Mouse (Mus musculus): ENCODE measurements around the gene Ccdc121. TPM values are rescaled to one million over a fixed set of nuclear protein-coding genes. Genes with fewer than 3 reads are reported as not detected.

Ccdc121 gene
- polyA plus RNA-seq, 1 experiment from 2014 or later: not detected

- H3K27me3 ChIP-seq: no peaks in the 10 kb centered on the region
- ATAC-seq (peak; percentile 55), DNase-seq (ENCODE audit: low read depth, low spot score) (peak; percentile 93)
- in situ Hi-C loops (cut with MboI; ENCODE audit: low pct_unique_long_range_greater_than_20kb): loop anchor here (5.0 kb wide), 4 partner anchors 58 to 263 kb away; no protein-coding TSS in a partner anchor
- no peak for TF ChIP-seq CTCF (IDR thresholded peaks at IDR 0.05)
- ChIA-PET CTCF (interaction anchor here (1.0 to 1.3 kb wide), 2 partner anchors 9 to 12 kb away, joined by 3 read pairs; no protein-coding TSS in a partner anchor), POLR2A (interaction anchor here (1.0 kb wide), 1 partner anchor 57 kb away, joined by 3 read pairs; no protein-coding TSS in a partner anchor)
Observed at GRCm38 (mm10) chr1:181539846-181540769, 28.9 kb upstream of the Ccdc121 start.

GRCm38 (mm10) chr1:181537627-181538525, 26.6 kb upstream of the Ccdc121 start:
- CTCF ChIA-PET: interaction anchor here (1.4 kb wide), 1 partner anchor 14 kb away, joined by 4 read pairs; no protein-coding TSS in a partner anchor
- in situ Hi-C loops (cut with MboI; ENCODE audit: low pct_unique_long_range_greater_than_20kb): no loop called here
- H3K27me3 ChIP-seq: no peaks in the 10 kb centered on the region
- DNase-seq (ENCODE audit: low read depth, low spot score) (no peak), ATAC-seq (no peak)
- POLR2A ChIA-PET: no interaction called here
- TF ChIP-seq CTCF (IDR thresholded peaks at IDR 0.05): no peak

DNA sequence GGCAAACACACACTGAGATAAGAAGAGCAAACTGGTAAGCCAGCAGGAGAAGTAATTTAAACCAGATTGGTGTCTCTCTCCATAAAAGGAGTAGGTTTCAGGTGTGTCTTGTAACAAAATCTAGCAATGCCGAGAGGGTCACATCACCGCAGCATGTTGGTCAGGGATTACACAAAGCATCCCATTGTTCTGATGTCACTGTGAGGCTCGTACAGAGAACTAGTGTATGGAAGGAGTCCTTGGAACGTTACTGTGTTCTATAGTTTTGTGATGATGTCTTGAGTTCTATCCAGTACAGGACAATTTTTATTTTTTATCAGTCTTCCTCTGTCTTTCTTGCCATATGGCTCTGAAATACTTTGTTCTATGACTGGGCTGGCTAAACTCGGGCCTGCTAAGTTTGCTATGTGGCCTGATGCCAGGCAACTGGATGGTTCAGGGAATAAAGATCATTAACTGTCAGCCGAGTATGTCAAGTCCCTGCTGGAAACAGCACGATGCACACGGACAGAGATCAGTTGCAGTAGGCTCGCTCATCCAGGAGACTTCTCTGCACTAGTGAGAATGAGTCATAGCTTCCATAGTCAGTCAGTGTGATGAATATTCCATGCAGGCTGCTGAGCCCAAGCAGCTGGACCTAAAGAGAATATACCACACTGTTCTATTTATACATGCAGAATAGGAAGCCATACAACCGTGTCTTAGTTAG, 24.1 kb upstream of the Ccdc121 start:
- peak; percentile 81 for DNase-seq (ENCODE audit: low read depth, low spot score)
- peak; percentile 70 for ATAC-seq
- no peak for TF ChIP-seq CTCF (IDR thresholded peaks at IDR 0.05)
- in situ Hi-C loops (cut with MboI; ENCODE audit: low pct_unique_long_range_greater_than_20kb): no loop called here
- no peaks in the 10 kb centered on the region for H3K27me3 ChIP-seq
- POLR2A ChIA-PET: interaction anchor here (0.8 kb wide), 1 partner anchor 92 kb away, joined by 3 read pairs; no protein-coding TSS in a partner anchor
- CTCF ChIA-PET: no interaction called here

GRCm38 (mm10) chr1:181529368-181529767, 18.1 kb upstream of the Ccdc121 start:
- H3K27me3 ChIP-seq: no peaks in the 10 kb centered on the region
- ATAC-seq (no peak), DNase-seq (ENCODE audit: low read depth, low spot score) (no peak)
- in situ Hi-C loops (cut with MboI; ENCODE audit: low pct_unique_long_range_greater_than_20kb): no loop called here
- ChIA-PET CTCF (interaction anchor here (1.9 kb wide), 1 partner anchor 15 kb away, joined by 9 read pairs; no protein-coding TSS in a partner anchor), POLR2A (no interaction called here)
- TF ChIP-seq CTCF (IDR thresholded peaks at IDR 0.05): no peak

DNA sequence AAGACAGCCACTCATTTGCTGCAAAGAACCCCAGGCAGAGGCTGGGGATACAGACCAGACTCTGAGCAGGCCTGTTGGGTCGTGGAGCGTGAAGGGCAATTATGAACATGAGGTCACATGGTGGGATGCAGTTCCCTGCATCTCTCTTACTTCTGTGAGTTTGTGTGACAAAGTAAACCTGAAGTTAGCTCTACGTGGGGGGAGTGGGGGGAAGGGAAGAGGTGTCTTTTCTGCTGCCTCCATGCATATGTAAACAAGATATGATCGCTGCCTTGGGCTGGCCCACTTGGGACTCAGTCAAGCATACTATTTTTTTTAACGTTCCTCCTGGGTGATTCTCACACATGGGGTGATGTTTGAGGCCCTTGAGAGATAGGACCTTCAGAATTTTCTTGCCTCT, 14.7 kb upstream of the Ccdc121 start:
- TF ChIP-seq CTCF (IDR thresholded peaks at IDR 0.05): no peak
- ChIA-PET CTCF (no interaction called here), POLR2A (no interaction called here)
- DNase-seq (ENCODE audit: low read depth, low spot score): no peak
- in situ Hi-C loops (cut with MboI; ENCODE audit: low pct_unique_long_range_greater_than_20kb): no loop called here
- no peaks in the 10 kb centered on the region for H3K27me3 ChIP-seq
- no peak for ATAC-seq

- TF ChIP-seq CTCF (IDR thresholded peaks at IDR 0.05): no peak
- CTCF ChIA-PET: no interaction called here
Observed at GRCm38 (mm10) chr1:181523831-181524230, 12.6 kb upstream of the Ccdc121 start.

DNA sequence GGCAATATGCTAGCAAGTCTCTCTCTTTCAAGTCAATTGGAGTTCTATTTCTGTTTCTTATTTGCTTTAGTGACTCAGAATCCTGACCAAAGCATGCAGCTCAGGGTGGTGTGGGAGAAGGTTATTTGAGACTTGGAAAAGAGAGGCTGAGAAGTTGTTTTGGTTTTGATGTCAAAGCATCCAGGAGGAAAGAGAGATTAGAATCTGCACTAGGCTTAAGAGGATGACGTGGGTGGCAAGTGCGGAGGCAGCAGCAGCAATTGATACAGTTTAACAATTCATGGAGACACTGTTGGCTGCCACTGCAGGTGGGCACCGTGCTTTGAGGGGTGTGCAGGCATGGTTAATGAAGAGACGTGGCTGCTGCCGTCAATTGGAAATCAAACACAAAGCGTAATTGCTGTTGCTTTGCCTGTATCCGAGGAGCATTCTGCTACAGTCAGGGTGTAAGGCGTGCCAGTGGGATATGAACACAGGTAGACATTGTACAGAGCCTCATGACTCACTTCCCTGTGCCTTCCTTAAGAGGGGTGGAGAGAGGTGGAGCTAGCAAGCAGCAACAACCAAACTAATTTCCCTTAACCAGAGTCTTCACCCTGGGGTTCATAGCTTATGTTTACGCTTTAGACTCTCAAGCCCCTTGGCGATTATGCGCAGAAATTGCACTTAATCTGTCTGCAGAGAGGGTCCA, 10.3 kb upstream of the Ccdc121 start:
- no peak for TF ChIP-seq CTCF (IDR thresholded peaks at IDR 0.05)
- ATAC-seq: no peak
- no peak for DNase-seq (ENCODE audit: low read depth, low spot score)
- ChIA-PET CTCF (interaction anchor here (0.9 to 1.1 kb wide), 2 partner anchors 101 to 304 kb away, joined by 3 read pairs; no protein-coding TSS in a partner anchor), POLR2A (no interaction called here)
- H3K27me3 ChIP-seq: no peaks in the 10 kb centered on the region
- in situ Hi-C loops (cut with MboI; ENCODE audit: low pct_unique_long_range_greater_than_20kb): no loop called here

More at GRCm38 (mm10) chr1:181523831-181524230, 12.6 kb upstream of the Ccdc121 start:
- POLR2A ChIA-PET: no interaction called here
- no peak for ATAC-seq
- no peak for DNase-seq (ENCODE audit: low read depth, low spot score)
- no peaks in the 10 kb centered on the region for H3K27me3 ChIP-seq
- in situ Hi-C loops (cut with MboI; ENCODE audit: low pct_unique_long_range_greater_than_20kb): no loop called here

DNA sequence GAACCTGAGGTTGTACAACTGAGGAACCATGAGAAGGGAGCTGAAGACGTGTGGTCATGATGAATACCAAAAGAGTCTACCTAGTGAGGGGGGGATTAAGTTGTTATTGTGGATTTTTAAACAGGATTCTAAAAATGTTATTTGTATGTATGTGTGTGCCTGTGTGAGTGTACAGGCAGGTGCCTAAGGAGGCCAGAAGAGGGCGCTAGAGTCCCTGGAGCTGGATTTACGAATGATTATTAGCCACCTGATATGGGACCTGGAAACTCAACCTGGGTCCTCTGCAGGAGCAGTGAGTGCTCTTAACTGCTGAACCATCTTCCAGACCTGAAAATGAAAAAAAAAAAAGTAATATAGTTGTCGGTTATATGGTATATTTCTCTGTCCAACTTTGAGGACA, 7.9 kb upstream of the Ccdc121 start:
- in situ Hi-C loops (cut with MboI; ENCODE audit: low pct_unique_long_range_greater_than_20kb): no loop called here
- DNase-seq (ENCODE audit: low read depth, low spot score): no peak
- POLR2A ChIA-PET: no interaction called here
- no peaks in the 10 kb centered on the region for H3K27me3 ChIP-seq
- CTCF ChIA-PET: interaction anchor here (0.6 kb wide), 1 partner anchor 1096 kb away, joined by 3 read pairs; no protein-coding TSS in a partner anchor
- ATAC-seq: no peak
- TF ChIP-seq CTCF (IDR thresholded peaks at IDR 0.05): peak; percentile 55

DNA sequence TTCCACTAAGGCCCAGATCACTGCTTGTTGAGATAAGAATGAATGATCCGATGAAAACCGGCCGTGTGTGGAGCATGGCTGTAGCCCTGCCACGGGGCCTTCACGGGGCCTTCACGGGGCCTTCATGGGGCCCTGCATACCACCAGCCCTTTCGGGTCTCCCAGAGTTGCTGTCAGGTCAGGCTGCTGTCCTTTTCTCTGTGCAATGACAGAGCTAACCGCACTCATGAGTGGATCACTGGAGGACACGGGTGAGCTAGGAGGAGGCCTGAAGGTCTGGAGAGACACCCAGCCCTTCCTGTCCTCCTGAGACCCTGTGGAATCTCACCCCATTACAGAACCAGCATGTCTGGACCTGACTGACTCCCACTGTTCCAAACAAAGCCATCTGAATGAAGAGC, 6.8 kb upstream of the Ccdc121 start:
- POLR2A ChIA-PET: no interaction called here
- no peak for DNase-seq (ENCODE audit: low read depth, low spot score)
- no peaks in the 10 kb centered on the region for H3K27me3 ChIP-seq
- CTCF ChIA-PET: no interaction called here
- TF ChIP-seq CTCF (IDR thresholded peaks at IDR 0.05): no peak
- in situ Hi-C loops (cut with MboI; ENCODE audit: low pct_unique_long_range_greater_than_20kb): no loop called here
- ATAC-seq: no peak

Data from Patski (cell line).